Mouse (Mus musculus) stomach, postnatal 0 days (tissue): ENCODE measurements around the gene Fam214b. TPM values are rescaled to one million over a fixed set of nuclear protein-coding genes. Genes with fewer than 3 reads are reported as not detected.

Experiments
- ATAC-seq: fragments of 200-750 bp; cut with Nextera tagmentation; 2 replicates; pipeline ENCODE4 v1.8.0; 2017; ENCODE audit not compliant: low FRiP score, low TSS enrichment
- DNase-seq: peaks from one replicate; pipeline ENCODE4 v3.0.0-alpha.2; 2016; ENCODE audit warnings: low spot score
- H3K27ac ChIP-seq: fragments of 300-500 bp; sonication (generic); replicated peaks from 2 replicates; pipeline ENCODE4 v1.5.1; 2014; ENCODE audit warnings: mild to moderate bottlenecking, control low read depth
- H3K27me3 ChIP-seq: fragments of 300-500 bp; sonication (generic); 2 replicates; pipeline ENCODE4 v1.6.1; 2014; ENCODE audit warnings: low read length; ENCODE audit not compliant: control insufficient read depth, insufficient read depth
- H3K36me3 ChIP-seq: fragments of 300-500 bp; sonication (generic); 2 replicates; pipeline ENCODE4 v1.6.1; 2014; ENCODE audit warnings: low read length, mixed read lengths; ENCODE audit not compliant: control insufficient read depth, insufficient read depth
- H3K4me1 ChIP-seq: fragments of 300-500 bp; sonication (generic); replicated peaks from 2 replicates; pipeline ENCODE4 v1.6.1; 2014; ENCODE audit warnings: antibody characterized with exemption; ENCODE audit not compliant: control insufficient read depth, insufficient read depth
- H3K4me2 ChIP-seq: fragments of 300-500 bp; sonication (generic); replicated peaks from 2 replicates; pipeline ENCODE4 v1.6.1; 2014; ENCODE audit warnings: low read depth, mild to moderate bottlenecking, control low read depth, moderate library complexity
- H3K4me3 ChIP-seq: fragments of 300-500 bp; sonication (generic); 2 replicates; pipeline ENCODE4 v1.5.1; 2014; ENCODE audit warnings: low read depth, low read length, control low read depth
- H3K9ac ChIP-seq: fragments of 300-500 bp; sonication (generic); 2 replicates; pipeline ENCODE4 v1.6.1; 2014; ENCODE audit warnings: mild to moderate bottlenecking, low read length, control low read depth, mixed read lengths
- H3K9me3 ChIP-seq: fragments of 300-500 bp; sonication (generic); 2 replicates; pipeline ENCODE4 v1.6.1; 2016; ENCODE audit warnings: low read length; ENCODE audit not compliant: control insufficient read depth
- CTCF ChIP-seq: IDR thresholded peaks from 2 replicates; pipeline ENCODE4 v1.5.1; 2016; ENCODE audit warnings: antibody characterized with exemption, low read depth, mild to moderate bottlenecking, moderate library complexity
- EP300 ChIP-seq: optimal IDR thresholded peaks from 2 replicates; pipeline ENCODE3; 2016; ENCODE audit warnings: antibody characterized with exemption
- WGBS: fragments of 180-500 bp; shearing (Covaris S2); extraction: QIAGEN DNeasy Blood & Tissue Kit; methylation state at CpG from one replicate; pipeline ENCODE4 v1.1.7; 2014; 5-methylcytosine and 5-hydroxymethylcytosine counted together
- polyA plus RNA-seq: library from polyadenylated mRNA; unstranded; fragments of >200 nt; fragmentation: Nextera tagmentation; extraction: Ambion mirVana; gene quantifications from 2 replicates; pipeline ENCODE4 v1.2.1, GENCODE M21; 2015

Fam214b gene
- 9.0 and 10.0 TPM in 2 replicates for polyA plus RNA-seq

- WGBS = 1% methylated on average over 31 of the region's 33 CpGs
These were observed at the start of gene Fam214b for GRCm38 (mm10) chr4:43045659-43046302. Gene Fam214b (minus strand): TSS chr4:43046220.

GRCm38 (mm10) chr4:43091183-43091582 is 45.2 kb upstream of the Fam214b start:
- H3K27ac ChIP-seq = no peak overlapping the region
- 41% methylated on average over 4 of the region's 4 CpGs for WGBS

More at GRCm38 (mm10) chr4:43045659-43046302, at the start of gene Fam214b:
- H3K9me3 ChIP-seq = no peaks in the 10 kb centered on the region
- H3K27me3 ChIP-seq = no peaks in the 10 kb centered on the region
- ATAC-seq = peak; percentile 92
- H3K9ac ChIP-seq = peak within 1 kb of the TSS; percentile 54
- TF ChIP-seq EP300 (no peak), CTCF (peak; percentile 16; the same call in 1 of the 2 replicates)
- peak within 1 kb of the TSS; percentile 55 for H3K4me3 ChIP-seq
- H3K4me1 ChIP-seq = no peaks in the 10 kb centered on the region
- DNase-seq = peak; percentile 99
- peak within 1 kb of the TSS; percentile 86 for H3K4me2 ChIP-seq
- peak within 1 kb of the TSS; percentile 87 for H3K27ac ChIP-seq
- H3K36me3 ChIP-seq = no peaks in the 10 kb centered on the region

GRCm38 (mm10) chr4:43089950-43090349 is 43.9 kb upstream of the Fam214b start:
- Histone ChIP-seq H3K4me2 (no peak overlapping the region), H3K4me1 (no peaks in the 10 kb centered on the region), H3K27me3 (no peaks in the 10 kb centered on the region), H3K9ac (no peak overlapping the region), H3K9me3 (no peaks in the 10 kb centered on the region), H3K36me3 (no peaks in the 10 kb centered on the region; the same call in 1 of the 2 replicates), H3K27ac (no peak overlapping the region), H3K4me3 (no peak overlapping the region)
- 89% methylated on average over 2 of the region's 2 CpGs for WGBS
- ATAC-seq (no peak), DNase-seq (no peak)
- TF ChIP-seq CTCF (no peak), EP300 (no peak)

More at GRCm38 (mm10) chr4:43091183-43091582, 45.2 kb upstream of the Fam214b start:
- H3K9me3 ChIP-seq = no peaks in the 10 kb centered on the region
- no peaks in the 10 kb centered on the region for H3K4me1 ChIP-seq
- no peaks in the 10 kb centered on the region; the same call in 1 of the 2 replicates for H3K36me3 ChIP-seq
- no peak for DNase-seq
- no peak overlapping the region for H3K9ac ChIP-seq
- H3K4me3 ChIP-seq = no peak overlapping the region
- H3K4me2 ChIP-seq = no peak overlapping the region
- no peaks in the 10 kb centered on the region for H3K27me3 ChIP-seq
- TF ChIP-seq EP300 (no peak), CTCF (no peak)
- ATAC-seq = no peak

GRCm38 (mm10) chr4:43082458-43082857 is 36.4 kb upstream of the Fam214b start:
- no peaks in the 10 kb centered on the region for H3K4me1 ChIP-seq
- no peaks in the 10 kb centered on the region for H3K9me3 ChIP-seq
- H3K4me2 ChIP-seq = no peak overlapping the region
- TF ChIP-seq EP300 (no peak), CTCF (no peak)
- no peak overlapping the region for H3K27ac ChIP-seq
- ATAC-seq (no peak), DNase-seq (no peak)
- no peaks in the 10 kb centered on the region for H3K27me3 ChIP-seq
- H3K4me3 ChIP-seq = no peak overlapping the region
- WGBS = 59% methylated on average over 2 of the region's 2 CpGs
- H3K9ac ChIP-seq = no peak overlapping the region
- H3K36me3 ChIP-seq = no peaks in the 10 kb centered on the region

GRCm38 (mm10) chr4:43078071-43078718 is 32.2 kb upstream of the Fam214b start:
- no peaks in the 10 kb centered on the region for H3K36me3 ChIP-seq
- ATAC-seq (no peak), DNase-seq (no peak)
- no peak overlapping the region for H3K27ac ChIP-seq
- no peaks in the 10 kb centered on the region for H3K9me3 ChIP-seq
- 42% methylated on average over 7 of the region's 7 CpGs for WGBS
- H3K4me1 ChIP-seq = no peaks in the 10 kb centered on the region
- no peak for TF ChIP-seq CTCF
- no peak for TF ChIP-seq EP300
- H3K9ac ChIP-seq = no peak overlapping the region
- H3K4me3 ChIP-seq = no peak overlapping the region
- H3K4me2 ChIP-seq = no peak overlapping the region
- no peaks in the 10 kb centered on the region for H3K27me3 ChIP-seq

- Histone ChIP-seq H3K4me2 (no peak overlapping the region), H3K4me3 (no peak overlapping the region), H3K9me3 (no peaks in the 10 kb centered on the region), H3K27ac (no peak overlapping the region), H3K4me1 (no peaks in the 10 kb centered on the region), H3K9ac (no peak overlapping the region), H3K27me3 (no peaks in the 10 kb centered on the region), H3K36me3 (no peaks in the 10 kb centered on the region)
- TF ChIP-seq EP300 (no peak), CTCF (no peak)
- ATAC-seq = no peak
- no peak for DNase-seq
These were observed 28.9 kb upstream of the Fam214b start for GRCm38 (mm10) chr4:43074923-43075322.
